Mouse (Mus musculus) neural tube, embryonic 13.5 days (tissue): ENCODE data around the gene Gosr1. TPM values are rescaled to one million over a fixed set of nuclear protein-coding genes. Genes with fewer than 3 reads are reported as not detected.

ENCODE experiments used
- ATAC-seq: fragments of 200-750 bp; cut with Nextera tagmentation; 2 replicates; pipeline ENCODE4 v1.8.0; 2017; ENCODE audit warnings: low read depth, mild to moderate bottlenecking, moderate TSS enrichment, moderate library complexity
- H3K27ac ChIP-seq: fragments of 300-500 bp; sonication (generic); replicated peaks from 2 replicates; pipeline ENCODE4 v1.5.1; 2015; ENCODE audit warnings: moderate library complexity, mild to moderate bottlenecking, inconsistent platforms
- H3K27me3 ChIP-seq: fragments of 300-500 bp; sonication (generic); 2 replicates; pipeline ENCODE4 v1.6.1; 2015; ENCODE audit warnings: mild to moderate bottlenecking, inconsistent platforms
- H3K36me3 ChIP-seq: fragments of 300-500 bp; sonication (generic); 2 replicates; pipeline ENCODE4 v1.6.1; 2015; ENCODE audit warnings: mild to moderate bottlenecking, inconsistent platforms
- H3K4me1 ChIP-seq: fragments of 300-500 bp; sonication (generic); replicated peaks from 2 replicates; pipeline ENCODE4 v1.6.1; 2015; ENCODE audit warnings: inconsistent platforms
- H3K4me2 ChIP-seq: fragments of 300-500 bp; sonication (generic); 2 replicates; pipeline ENCODE4 v1.6.1; 2015; ENCODE audit warnings: inconsistent platforms, mild to moderate bottlenecking, moderate library complexity
- H3K4me3 ChIP-seq: fragments of 300-500 bp; sonication (generic); 2 replicates; pipeline ENCODE4 v1.5.1; 2015; ENCODE audit warnings: mild to moderate bottlenecking, inconsistent platforms
- H3K9ac ChIP-seq: fragments of 300-500 bp; sonication (generic); 2 replicates; pipeline ENCODE4 v1.6.1; 2015; ENCODE audit warnings: moderate library complexity, mild to moderate bottlenecking, inconsistent platforms
- H3K9me3 ChIP-seq: fragments of 300-500 bp; sonication (generic); 2 replicates; pipeline ENCODE4 v1.6.1; 2016; ENCODE audit warnings: inconsistent platforms
- WGBS: fragments of 180-500 bp; shearing (Covaris S2); methylation state at CpG from one replicate; pipeline ENCODE4 v1.1.7; 2015; 5-methylcytosine and 5-hydroxymethylcytosine counted together
- polyA plus RNA-seq: library from polyadenylated mRNA; unstranded; fragments of >200 nt; fragmentation: Nextera tagmentation; extraction: Ambion mirVana; gene quantifications from 2 replicates; pipeline ENCODE4 v1.2.1, GENCODE M21; 2015

Gene Gosr1
- polyA plus RNA-seq, 1 experiment from 2014 or later, result 23.4 TPM

DNA sequence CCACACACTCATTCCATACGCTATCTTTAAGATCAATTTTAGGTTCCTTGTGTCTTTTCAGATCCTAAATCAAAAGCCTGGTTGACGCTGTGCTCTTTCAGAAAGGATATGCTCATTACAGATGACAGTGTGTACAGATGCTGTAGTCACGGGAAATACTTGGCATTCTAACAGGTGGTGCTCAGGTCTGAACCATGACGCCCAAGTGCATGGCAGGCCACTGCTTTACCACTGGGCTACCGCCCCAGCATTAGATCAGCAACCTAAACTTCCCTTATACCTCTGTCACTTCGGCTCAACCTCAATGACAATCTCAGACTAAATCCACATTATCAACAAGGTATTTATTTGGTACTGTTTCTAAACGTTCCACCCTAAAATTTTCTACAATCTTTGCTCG, 12.2 kb upstream of the Gosr1 start:
- Histone ChIP-seq H3K4me2 (no peak overlapping the region), H3K4me3 (no peak overlapping the region), H3K27ac (no peak overlapping the region), H3K9ac (no peak overlapping the region), H3K4me1 (no peaks in the 10 kb centered on the region), H3K36me3 (peaks cover 13% of the 10 kb centered on the region), H3K27me3 (no peaks in the 10 kb centered on the region), H3K9me3 (no peaks in the 10 kb centered on the region)
- no peak for ATAC-seq
- 84% methylated on average over 8 of the region's 8 CpGs for WGBS

DNA sequence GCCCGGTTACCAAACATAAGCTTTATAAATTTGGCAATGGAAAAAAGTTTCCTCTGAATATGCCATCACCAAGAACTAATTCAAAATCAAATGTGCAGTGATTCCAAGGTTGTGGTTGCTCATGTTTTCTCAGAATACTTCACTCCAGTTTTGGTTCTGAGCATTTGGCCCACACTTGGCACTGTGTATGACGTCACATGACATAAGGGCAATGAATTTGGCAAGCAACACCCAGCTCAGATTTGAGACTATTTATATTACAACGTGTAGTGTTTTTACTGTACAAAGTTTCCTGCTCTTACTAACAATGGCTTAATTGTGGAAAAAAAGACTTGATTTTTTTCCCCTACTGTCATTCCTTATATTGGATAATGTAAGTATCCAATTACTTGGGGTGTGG, 10.4 kb upstream of the Gosr1 start:
- H3K9ac ChIP-seq, result no peak overlapping the region
- H3K4me3 ChIP-seq, result no peak overlapping the region
- H3K27ac ChIP-seq, result no peak overlapping the region
- no peak overlapping the region for H3K4me2 ChIP-seq
- H3K4me1 ChIP-seq, result no peaks in the 10 kb centered on the region
- H3K27me3 ChIP-seq, result no peaks in the 10 kb centered on the region
- no peak for ATAC-seq
- 74% methylated on average over 3 of the region's 3 CpGs for WGBS
- no peaks in the 10 kb centered on the region for H3K9me3 ChIP-seq
- no peaks in the 10 kb centered on the region for H3K36me3 ChIP-seq

DNA sequence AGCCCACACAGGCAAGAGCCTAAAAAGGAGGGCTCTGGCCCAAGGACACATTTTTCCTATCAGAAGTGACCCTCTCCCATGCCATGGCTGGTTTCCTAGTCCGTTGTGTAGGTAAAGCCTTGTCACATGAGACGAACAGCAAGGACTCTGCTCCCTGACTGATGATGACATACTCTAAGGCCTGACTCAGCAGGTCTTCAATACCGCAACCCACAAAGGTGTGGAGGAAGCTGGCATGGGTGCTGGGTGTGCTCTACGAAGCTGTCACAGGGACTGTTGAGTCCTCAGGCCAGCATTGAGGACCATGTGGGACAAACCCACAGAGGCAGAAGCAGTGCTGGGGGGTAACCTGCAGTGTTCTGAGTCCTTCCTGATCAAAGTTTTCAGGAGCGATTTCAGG, 7.2 kb upstream of the Gosr1 start:
- H3K4me3 ChIP-seq, result no peak overlapping the region
- no peak overlapping the region for H3K4me2 ChIP-seq
- no peaks in the 10 kb centered on the region for H3K9me3 ChIP-seq
- H3K27ac ChIP-seq, result no peak overlapping the region
- H3K36me3 ChIP-seq, result no peaks in the 10 kb centered on the region
- H3K9ac ChIP-seq, result no peak overlapping the region
- 89% methylated on average over 5 of the region's 5 CpGs for WGBS
- H3K27me3 ChIP-seq, result no peaks in the 10 kb centered on the region
- no peaks in the 10 kb centered on the region for H3K4me1 ChIP-seq
- no peak for ATAC-seq

DNA sequence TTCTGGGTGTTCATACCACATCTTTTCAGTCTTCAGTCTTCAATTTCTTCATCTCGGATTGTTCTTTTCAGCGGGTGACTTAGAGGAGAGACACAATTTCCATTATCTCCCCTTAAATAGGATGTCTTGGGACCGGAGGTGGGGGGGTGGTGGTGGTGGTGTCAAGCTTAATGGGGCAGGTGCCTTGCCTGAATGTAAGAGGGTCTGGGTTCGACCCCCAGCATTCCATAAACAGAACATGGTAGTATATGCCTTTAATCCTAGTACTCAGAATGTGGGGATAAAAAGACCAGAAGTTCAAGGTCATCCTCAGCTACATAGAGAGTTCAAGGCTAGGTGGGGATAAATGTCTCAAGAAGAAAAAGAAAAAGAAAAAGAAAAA, 353 bp upstream of the Gosr1 start:
- Histone ChIP-seq H3K9ac (peak overlapping the region; percentile 96), H3K4me2 (peak overlapping the region; percentile 81; the same call in 1 of the 2 replicates), H3K4me3 (peak overlapping the region; percentile 93), H3K36me3 (peaks cover 20% of the 10 kb centered on the region), H3K27ac (no peak overlapping the region), H3K9me3 (no peaks in the 10 kb centered on the region), H3K27me3 (peaks cover 5% of the 10 kb centered on the region; the same call in 1 of the 2 replicates), H3K4me1 (peaks cover 9% of the 10 kb centered on the region)
- ATAC-seq, result peak; percentile 40; the same call in 1 of the 2 replicates
- WGBS, result 14% methylated on average over 4 of the region's 4 CpGs

DNA sequence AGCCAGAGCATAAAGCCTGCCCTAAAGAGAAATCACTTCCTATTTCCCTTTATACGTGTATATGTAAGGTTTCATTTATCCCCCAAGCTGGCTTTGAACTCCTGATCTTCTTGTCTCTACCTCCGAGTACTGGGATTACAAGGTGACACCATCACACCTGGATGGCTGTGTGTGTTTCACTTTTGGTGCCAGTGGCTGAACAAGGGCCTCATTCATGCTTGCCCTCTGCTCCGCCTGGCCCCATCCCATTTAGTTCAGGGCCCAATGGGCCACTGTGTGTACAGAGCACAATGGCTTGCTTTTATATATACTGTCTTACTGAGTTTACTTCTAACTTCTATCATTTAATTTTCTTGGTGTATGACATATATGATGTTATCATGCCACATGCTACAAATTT, 11.1 kb downstream of the Gosr1 start:
- H3K36me3 ChIP-seq, result peaks cover 77% of the 10 kb centered on the region
- no peaks in the 10 kb centered on the region for H3K9me3 ChIP-seq
- H3K4me1 ChIP-seq, result no peaks in the 10 kb centered on the region
- H3K9ac ChIP-seq, result no peak overlapping the region
- no peaks in the 10 kb centered on the region for H3K27me3 ChIP-seq
- no peak overlapping the region for H3K4me3 ChIP-seq
- no peak for ATAC-seq
- WGBS, result 89% methylated on average over 3 of the region's 3 CpGs
- no peak overlapping the region for H3K4me2 ChIP-seq
- no peak overlapping the region for H3K27ac ChIP-seq

DNA sequence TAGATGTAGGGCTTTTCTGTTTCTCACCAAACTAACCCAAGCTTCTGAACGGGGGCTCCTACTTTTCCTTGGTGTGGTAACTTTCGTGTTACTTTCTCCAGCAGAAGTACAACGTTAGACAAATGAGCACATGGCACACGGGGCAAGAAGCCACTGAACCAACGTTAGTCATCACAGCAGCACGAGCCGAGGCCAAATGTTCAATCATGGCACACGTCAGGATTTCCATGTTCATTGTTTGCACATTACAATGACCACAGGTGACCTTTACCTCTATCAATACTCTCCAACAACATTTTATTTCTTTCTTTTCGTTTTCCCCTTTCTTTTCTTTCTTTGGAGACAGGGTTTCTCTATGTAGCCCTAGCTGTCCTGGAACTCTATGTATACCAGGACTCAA, 14.6 kb downstream of the Gosr1 start:
- WGBS, result 96% methylated on average over 9 of the region's 9 CpGs

DNA sequence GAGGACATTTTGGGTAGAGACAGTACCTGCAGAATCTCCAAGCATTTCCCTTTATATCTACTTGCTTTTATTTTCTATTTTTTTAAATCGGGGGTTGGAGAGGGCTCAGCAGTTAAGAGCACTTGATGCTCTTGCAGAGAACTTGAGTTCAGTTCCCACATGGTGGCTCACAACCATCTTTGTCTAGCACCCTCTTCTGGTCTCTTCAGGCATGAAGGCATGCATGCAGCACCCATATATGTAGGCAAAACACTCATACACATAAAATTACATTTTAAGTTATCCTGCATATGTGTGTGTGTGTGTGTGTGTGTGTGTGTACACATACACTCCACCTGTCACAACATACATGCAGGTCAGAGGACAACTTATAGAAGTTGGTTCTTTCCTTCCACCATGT, 17.5 kb downstream of the Gosr1 start:
- 93% methylated on average over 1 of the region's 1 CpGs for WGBS
- Histone ChIP-seq H3K4me3 (no peak overlapping the region), H3K27ac (no peak overlapping the region), H3K9ac (no peak overlapping the region), H3K4me2 (no peak overlapping the region), H3K4me1 (no peaks in the 10 kb centered on the region), H3K27me3 (no peaks in the 10 kb centered on the region), H3K9me3 (no peaks in the 10 kb centered on the region), H3K36me3 (peaks cover 66% of the 10 kb centered on the region)
- ATAC-seq, result no peak

More for the DNA sequence above, 14.6 kb downstream of the Gosr1 start:
- no peak for ATAC-seq
- Histone ChIP-seq H3K27ac (no peak overlapping the region), H3K9ac (no peak overlapping the region), H3K4me2 (no peak overlapping the region), H3K4me3 (no peak overlapping the region), H3K27me3 (no peaks in the 10 kb centered on the region), H3K4me1 (no peaks in the 10 kb centered on the region), H3K9me3 (no peaks in the 10 kb centered on the region), H3K36me3 (peaks cover 77% of the 10 kb centered on the region)

DNA sequence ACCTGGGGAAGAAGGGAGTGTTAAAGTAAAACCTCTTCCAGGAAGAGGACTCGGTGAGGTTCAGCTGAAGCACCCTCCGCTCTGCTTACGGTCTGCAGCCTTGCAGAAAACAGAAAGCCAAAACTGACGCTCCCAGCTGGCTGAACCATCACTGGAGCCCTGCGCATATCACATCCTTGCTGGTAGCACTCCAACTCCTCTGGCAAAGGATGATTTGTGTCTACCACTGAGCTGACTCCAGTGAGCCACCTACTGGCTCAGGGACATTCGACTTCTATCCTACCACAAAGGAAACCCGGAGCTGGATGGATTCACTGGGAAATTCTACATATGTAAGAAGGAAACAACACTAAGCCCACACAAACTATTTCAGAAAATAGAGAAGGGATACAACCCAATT, 18.8 kb downstream of the Gosr1 start:
- H3K9ac ChIP-seq, result no peak overlapping the region
- peaks cover 54% of the 10 kb centered on the region for H3K36me3 ChIP-seq
- H3K27me3 ChIP-seq, result no peaks in the 10 kb centered on the region
- no peak for ATAC-seq
- H3K4me3 ChIP-seq, result no peak overlapping the region
- H3K4me1 ChIP-seq, result no peaks in the 10 kb centered on the region
- no peak overlapping the region for H3K27ac ChIP-seq
- H3K4me2 ChIP-seq, result no peak overlapping the region
- WGBS, result 71% methylated on average over 7 of the region's 7 CpGs
- no peaks in the 10 kb centered on the region for H3K9me3 ChIP-seq

DNA sequence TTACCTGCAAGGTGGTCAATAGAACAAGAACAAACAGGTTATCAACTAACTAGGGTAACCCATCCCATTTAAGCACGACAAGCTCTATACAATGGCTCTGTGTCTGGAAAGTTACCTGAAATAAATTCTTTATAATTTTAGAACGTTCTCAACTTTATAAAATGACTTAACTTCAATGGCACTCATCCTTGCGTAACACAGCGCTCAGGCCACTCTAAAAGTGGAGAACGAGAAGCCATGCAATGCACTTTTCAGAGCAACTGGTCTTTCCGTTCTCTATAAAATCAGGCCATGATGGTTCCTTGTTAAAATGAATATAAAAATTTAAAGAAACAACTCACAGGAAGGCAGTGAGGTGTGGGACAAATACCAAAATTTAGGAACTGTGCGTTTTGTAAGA, 20.9 kb downstream of the Gosr1 start:
- Histone ChIP-seq H3K4me2 (no peak overlapping the region), H3K36me3 (peaks cover 38% of the 10 kb centered on the region), H3K4me3 (no peak overlapping the region), H3K4me1 (no peaks in the 10 kb centered on the region), H3K27ac (no peak overlapping the region), H3K9me3 (no peaks in the 10 kb centered on the region), H3K9ac (no peak overlapping the region), H3K27me3 (no peaks in the 10 kb centered on the region)
- no peak for ATAC-seq
- WGBS, result 96% methylated on average over 7 of the region's 7 CpGs

DNA sequence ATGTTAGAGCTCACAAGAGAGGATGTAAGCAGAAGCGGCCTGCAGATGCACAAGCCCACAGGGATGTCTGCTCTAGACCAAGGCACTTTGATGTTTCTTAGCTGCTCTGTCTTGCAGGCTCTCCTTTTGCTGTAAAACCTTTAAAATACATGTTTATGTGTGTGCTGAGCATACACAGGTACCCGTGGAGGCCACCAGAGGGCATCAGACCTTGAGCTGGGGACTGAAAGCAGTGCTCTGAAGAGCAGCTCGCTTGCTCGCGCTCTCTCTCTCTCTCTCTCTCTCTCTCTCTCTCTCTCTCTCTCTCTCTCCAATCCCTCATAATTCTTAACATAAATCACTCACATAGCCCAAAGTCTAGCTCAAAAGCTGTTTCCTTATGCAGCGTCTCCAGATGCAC, 24.3 kb downstream of the Gosr1 start:
- Histone ChIP-seq H3K9me3 (no peaks in the 10 kb centered on the region), H3K36me3 (peaks cover 39% of the 10 kb centered on the region), H3K4me2 (no peak overlapping the region), H3K9ac (no peak overlapping the region), H3K4me1 (peaks cover 7% of the 10 kb centered on the region), H3K27me3 (no peaks in the 10 kb centered on the region), H3K27ac (no peak overlapping the region), H3K4me3 (no peak overlapping the region)
- WGBS, result 62% methylated on average over 6 of the region's 6 CpGs
- no peak for ATAC-seq

DNA sequence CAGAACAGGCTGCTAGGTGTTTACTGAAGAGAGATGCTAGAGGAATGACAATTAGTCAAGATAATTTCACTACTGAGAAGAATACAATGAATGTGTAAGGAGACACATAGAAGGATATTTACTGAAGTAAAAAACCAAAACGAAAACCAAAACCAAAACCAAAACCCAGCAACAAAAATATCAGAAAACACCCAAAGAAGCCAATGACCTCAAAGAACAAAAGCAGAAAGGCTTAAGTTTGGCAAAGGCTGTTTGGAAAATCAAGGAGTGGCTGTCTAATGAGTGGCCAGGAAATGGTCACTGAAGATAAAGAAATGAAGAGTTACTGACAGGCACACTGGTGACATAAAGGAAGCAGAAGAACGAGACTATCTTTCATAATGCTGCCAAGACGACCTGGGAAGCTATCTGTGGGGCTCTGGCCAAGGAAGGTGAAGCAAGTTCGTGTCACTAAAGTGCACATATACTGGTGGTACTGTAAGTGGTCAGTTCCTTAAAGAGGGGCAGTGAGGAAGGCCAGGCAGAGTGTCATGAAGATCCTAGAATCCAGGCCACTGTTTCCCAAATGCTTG, 27.5 kb downstream of the Gosr1 start:
- H3K4me3 ChIP-seq, result no peak overlapping the region
- no peak overlapping the region for H3K27ac ChIP-seq
- no peak overlapping the region for H3K9ac ChIP-seq
- no peak for ATAC-seq
- no peaks in the 10 kb centered on the region for H3K27me3 ChIP-seq
- no peaks in the 10 kb centered on the region for H3K9me3 ChIP-seq
- H3K4me1 ChIP-seq, result peaks cover 7% of the 10 kb centered on the region
- peaks cover 54% of the 10 kb centered on the region for H3K36me3 ChIP-seq
- no peak overlapping the region for H3K4me2 ChIP-seq
- WGBS, result 83% methylated on average over 4 of the region's 4 CpGs

DNA sequence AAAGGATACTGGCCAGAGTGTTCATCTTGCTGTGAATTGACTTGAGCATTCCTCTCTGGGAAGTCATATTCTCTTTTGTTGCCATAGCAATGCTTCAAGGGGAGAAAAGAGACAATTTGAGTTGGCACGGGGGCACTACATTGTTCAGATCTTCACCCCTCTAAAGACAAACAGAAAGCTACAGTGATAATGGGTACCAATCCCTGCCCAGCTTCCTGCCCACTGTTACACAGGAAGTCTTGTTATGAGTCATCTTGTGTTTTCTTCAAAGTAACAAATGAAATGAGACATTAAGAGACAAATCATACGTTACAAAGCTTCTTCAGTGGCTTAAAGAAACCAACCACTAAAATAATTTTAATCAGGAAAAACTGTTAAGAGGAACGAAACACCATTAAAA, 28.8 kb downstream of the Gosr1 start:
- Histone ChIP-seq H3K9me3 (no peaks in the 10 kb centered on the region), H3K27ac (no peak overlapping the region), H3K9ac (no peak overlapping the region), H3K27me3 (no peaks in the 10 kb centered on the region), H3K4me2 (no peak overlapping the region), H3K4me1 (peaks cover 7% of the 10 kb centered on the region), H3K36me3 (peaks cover 63% of the 10 kb centered on the region), H3K4me3 (no peak overlapping the region)
- WGBS, result 33% methylated on average over 3 of the region's 3 CpGs
- no peak for ATAC-seq

DNA sequence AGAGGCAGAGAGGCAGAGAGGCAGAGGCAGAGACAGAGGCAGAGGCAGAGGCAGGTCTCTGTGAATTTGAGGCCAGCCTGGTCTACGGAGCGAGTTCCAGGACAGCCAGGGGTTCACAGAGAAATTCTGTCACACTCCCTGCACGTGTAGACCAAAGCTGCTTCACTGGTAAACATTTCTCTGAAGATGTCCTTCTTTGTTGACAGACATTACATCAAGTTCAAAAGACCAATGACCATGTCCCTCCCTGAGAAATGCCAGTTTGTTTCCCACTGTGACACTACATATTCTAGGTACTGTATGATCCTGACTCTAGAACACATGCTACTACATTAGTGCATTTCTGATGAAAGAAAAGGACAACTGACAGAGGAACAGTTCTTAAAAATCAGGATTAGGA, 32.7 kb downstream of the Gosr1 start:
- H3K9me3 ChIP-seq, result no peaks in the 10 kb centered on the region
- 87% methylated on average over 3 of the region's 3 CpGs for WGBS
- peaks cover 85% of the 10 kb centered on the region for H3K36me3 ChIP-seq

More for the DNA sequence above, 32.7 kb downstream of the Gosr1 start:
- no peak for ATAC-seq
- no peaks in the 10 kb centered on the region for H3K27me3 ChIP-seq
- H3K9ac ChIP-seq, result no peak overlapping the region
- no peak overlapping the region for H3K4me2 ChIP-seq
- H3K27ac ChIP-seq, result no peak overlapping the region
- no peak overlapping the region for H3K4me3 ChIP-seq
- H3K4me1 ChIP-seq, result peaks cover 7% of the 10 kb centered on the region
